Mouse (Mus musculus): Measurements from ENCODE around the gene Gsk3a. TPM values are rescaled to one million over a fixed set of nuclear protein-coding genes. Genes with fewer than 3 reads are reported as not detected.

Gsk3a gene
- total RNA-seq, 1 experiment, result 38.2 TPM

GRCm38 (mm10) chr7:25281166-25281733 lies 43.6 kb upstream of the Gsk3a start:
- in situ Hi-C loops (cut with MboI; ENCODE audit: low sequenced_read_pairs in 2 of 2, unreplicated experiment in 2 of 2), result no loop called here
- H3K9me3 ChIP-seq (ENCODE audit: control insufficient read depth, insufficient read depth, low read depth, low read length), result no peaks in the 10 kb centered on the region

DNA sequence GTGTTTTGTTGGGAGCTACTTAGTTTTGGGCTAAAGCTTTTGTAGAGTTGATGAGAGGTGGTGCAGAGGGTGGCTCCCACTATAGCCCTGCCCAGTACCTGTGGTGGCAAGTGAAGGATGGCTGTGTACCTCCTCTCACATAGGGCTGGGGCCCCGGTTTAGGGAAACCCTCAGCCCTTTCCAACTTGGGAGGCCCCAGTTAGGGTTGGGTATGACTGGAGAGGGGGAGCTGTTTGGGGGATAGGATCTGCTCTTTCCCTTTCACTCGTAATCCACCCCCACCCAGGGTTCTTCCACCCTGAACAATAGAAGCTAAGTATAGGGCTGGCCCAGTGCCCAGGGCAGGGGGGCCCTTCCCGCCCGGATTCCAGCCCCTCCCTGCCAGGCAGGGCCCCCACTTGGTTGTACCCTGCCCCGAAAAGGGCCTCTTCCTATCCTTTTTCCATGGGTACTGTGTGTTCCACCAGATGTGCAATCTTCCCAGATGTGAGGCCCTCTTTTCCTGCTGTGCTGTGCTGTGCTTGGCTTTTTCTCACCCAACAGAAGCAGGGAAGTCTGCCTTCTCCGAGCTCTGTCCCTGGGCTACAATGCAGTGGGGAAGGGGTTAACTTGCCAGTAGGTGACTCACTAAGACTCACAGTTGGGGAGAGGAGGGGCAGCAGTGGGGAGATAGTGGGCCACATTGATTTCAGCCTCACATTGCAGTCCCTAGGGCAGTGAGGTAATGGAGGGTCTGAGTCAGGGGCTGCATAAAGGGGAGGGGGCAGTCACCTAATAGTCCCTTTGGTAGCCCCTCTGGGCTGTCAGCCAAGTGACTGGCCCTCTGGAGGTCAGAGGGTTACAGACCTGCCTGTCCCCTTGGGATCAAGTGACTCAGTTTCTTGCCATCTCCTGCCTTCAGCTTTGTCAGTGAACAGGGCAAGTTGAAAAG lies 42.5 kb upstream of the Gsk3a start:
- Histone ChIP-seq H3K4me1 (ENCODE audit: control insufficient read depth in 2 of 2, insufficient read depth in 2 of 2, low read length in 2 of 2, poor library complexity in 1 of 2) (peaks cover 24 to 44% of the 10 kb centered on the region in 2 experiments), H3K9ac (ENCODE audit: insufficient read depth, low read depth, low read length, poor library complexity, severe bottlenecking) (peak overlapping the region; percentile 86), H3K36me3 (ENCODE audit: control insufficient read depth, insufficient read depth, low read length, poor library complexity, severe bottlenecking) (peaks cover 5% of the 10 kb centered on the region), H3K27ac (ENCODE audit: insufficient read depth, low read depth, low read length, poor library complexity, severe bottlenecking) (peak overlapping the region; percentile 41; the same call in 1 of the 2 replicates), H3K4me3 (ENCODE audit: insufficient read depth in 1 of 2, low read depth in 1 of 2, low read length in 2 of 2, poor library complexity in 1 of 2, severe bottlenecking in 1 of 2) (peak overlapping the region; percentile 84 to 85), H3K9me3 (ENCODE audit: control insufficient read depth, insufficient read depth, low read depth, low read length) (no peaks in the 10 kb centered on the region)
- TF ChIP-seq HCFC1 (IDR thresholded peaks at IDR 0.05; ENCODE audit: borderline replicate concordance, insufficient read depth, low read length) (no peak), MAFK (IDR thresholded peaks at IDR 0.05; ENCODE audit: insufficient read depth, low read depth, low read length) (no peak), ZNF384 (IDR thresholded peaks at IDR 0.05; ENCODE audit: low read depth, low read length) (no peak), CHD2 (IDR thresholded peaks at IDR 0.05; ENCODE audit: low read depth, low read length) (no peak), ZC3H11A (IDR thresholded peaks at IDR 0.05; ENCODE audit: borderline replicate concordance, low read depth, low read length) (no peak)
- in situ Hi-C loops (cut with MboI; ENCODE audit: low sequenced_read_pairs in 2 of 2, unreplicated experiment in 2 of 2), result no loop called here
- DNase-seq (ENCODE audit: low read depth, low spot score), result no peak

More at GRCm38 (mm10) chr7:25281166-25281733, 43.6 kb upstream of the Gsk3a start:
- Histone ChIP-seq H3K36me3 (ENCODE audit: control insufficient read depth, insufficient read depth, low read length, poor library complexity, severe bottlenecking) (peaks cover 15% of the 10 kb centered on the region), H3K9ac (ENCODE audit: insufficient read depth, low read depth, low read length, poor library complexity, severe bottlenecking) (peak overlapping the region; percentile 29; the same call in 1 of the 2 replicates), H3K4me1 (ENCODE audit: control insufficient read depth in 2 of 2, insufficient read depth in 2 of 2, low read length in 2 of 2, poor library complexity in 1 of 2) (peaks cover 18 to 36% of the 10 kb centered on the region in 2 experiments), H3K27ac (ENCODE audit: insufficient read depth, low read depth, low read length, poor library complexity, severe bottlenecking) (0 out of 2 replicates have a peak overlapping the region, but pooled peaks have one; percentile 12), H3K4me3 (ENCODE audit: insufficient read depth in 1 of 2, low read depth in 1 of 2, low read length in 2 of 2, poor library complexity in 1 of 2, severe bottlenecking in 1 of 2) (peak overlapping the region; percentile 47 to 71)
- TF ChIP-seq CHD2 (IDR thresholded peaks at IDR 0.05; ENCODE audit: low read depth, low read length) (no peak), ZC3H11A (IDR thresholded peaks at IDR 0.05; ENCODE audit: borderline replicate concordance, low read depth, low read length) (no peak), HCFC1 (IDR thresholded peaks at IDR 0.05; ENCODE audit: borderline replicate concordance, insufficient read depth, low read length) (no peak), MAFK (IDR thresholded peaks at IDR 0.05; ENCODE audit: insufficient read depth, low read depth, low read length) (no peak), ZNF384 (IDR thresholded peaks at IDR 0.05; ENCODE audit: low read depth, low read length) (no peak)
- no peak for DNase-seq (ENCODE audit: low read depth, low spot score)

- H3K4me3 ChIP-seq (ENCODE audit: insufficient read depth in 1 of 2, low read depth in 1 of 2, low read length in 2 of 2, poor library complexity in 1 of 2, severe bottlenecking in 1 of 2), result peak overlapping the region; percentile 84 to 85
- peak overlapping the region; percentile 86 for H3K9ac ChIP-seq (ENCODE audit: insufficient read depth, low read depth, low read length, poor library complexity, severe bottlenecking)
- H3K27ac ChIP-seq (ENCODE audit: insufficient read depth, low read depth, low read length, poor library complexity, severe bottlenecking), result peak overlapping the region; percentile 87
- in situ Hi-C loops (cut with MboI; ENCODE audit: low sequenced_read_pairs in 2 of 2, unreplicated experiment in 2 of 2), result no loop called here
- H3K9me3 ChIP-seq (ENCODE audit: control insufficient read depth, insufficient read depth, low read depth, low read length), result no peaks in the 10 kb centered on the region
- H3K36me3 ChIP-seq (ENCODE audit: control insufficient read depth, insufficient read depth, low read length, poor library complexity, severe bottlenecking), result no peaks in the 10 kb centered on the region; the same call in 1 of the 2 replicates
- peaks cover 24 to 49% of the 10 kb centered on the region in 2 experiments for H3K4me1 ChIP-seq (ENCODE audit: control insufficient read depth in 2 of 2, insufficient read depth in 2 of 2, low read length in 2 of 2, poor library complexity in 1 of 2)
- TF ChIP-seq MAFK (IDR thresholded peaks at IDR 0.05; ENCODE audit: insufficient read depth, low read depth, low read length), result no peak
- TF ChIP-seq CHD2 (IDR thresholded peaks at IDR 0.05; ENCODE audit: low read depth, low read length), result no peak
- TF ChIP-seq ZC3H11A (IDR thresholded peaks at IDR 0.05; ENCODE audit: borderline replicate concordance, low read depth, low read length), result no peak
- DNase-seq (ENCODE audit: low read depth, low spot score), result peak; percentile 78
These were observed 41.6 kb upstream of the Gsk3a start for GRCm38 (mm10) chr7:25279076-25279860.

DNA sequence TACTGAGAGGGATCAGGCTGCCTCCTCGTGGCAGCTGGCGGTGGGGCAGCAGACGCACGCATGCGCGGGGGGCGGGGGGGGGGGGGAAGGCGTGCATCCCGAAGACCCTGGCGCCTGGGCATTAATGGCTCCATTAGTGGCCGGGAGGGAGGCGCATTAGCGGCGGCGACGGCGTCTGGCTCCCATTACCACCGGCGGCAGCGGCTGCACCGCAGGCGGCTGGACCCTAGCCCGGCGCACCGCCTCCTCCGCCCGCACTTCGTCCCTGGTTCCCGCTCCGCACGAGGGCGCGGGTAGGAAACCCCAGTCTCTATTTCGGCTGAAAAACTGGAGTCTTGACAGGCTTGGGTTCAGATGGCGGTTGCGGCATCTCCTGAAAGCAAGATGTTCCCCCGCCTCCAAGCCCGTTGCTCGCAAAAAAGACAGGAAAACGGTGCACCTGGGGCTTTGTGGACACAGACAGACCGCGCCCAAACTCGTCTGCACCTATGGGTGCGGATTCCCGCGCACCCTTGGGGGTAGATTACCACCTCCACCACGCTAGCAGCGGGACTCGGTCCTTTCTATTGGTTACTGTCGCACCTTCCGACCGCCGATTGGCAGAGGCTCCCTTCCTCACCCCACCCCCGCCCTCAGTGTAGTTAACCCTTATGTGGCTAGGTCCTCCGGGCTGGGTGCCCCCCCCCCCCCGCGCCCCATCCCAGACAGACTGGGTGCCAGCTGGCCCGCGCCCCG lies 40.9 kb upstream of the Gsk3a start:
- peak overlapping the region; percentile 87 for H3K27ac ChIP-seq (ENCODE audit: insufficient read depth, low read depth, low read length, poor library complexity, severe bottlenecking)
- peak overlapping the region; percentile 84 to 85 for H3K4me3 ChIP-seq (ENCODE audit: insufficient read depth in 1 of 2, low read depth in 1 of 2, low read length in 2 of 2, poor library complexity in 1 of 2, severe bottlenecking in 1 of 2)
- no peak for TF ChIP-seq CHD2 (IDR thresholded peaks at IDR 0.05; ENCODE audit: low read depth, low read length)
- no peak for TF ChIP-seq MAFK (IDR thresholded peaks at IDR 0.05; ENCODE audit: insufficient read depth, low read depth, low read length)
- no peak for TF ChIP-seq HCFC1 (IDR thresholded peaks at IDR 0.05; ENCODE audit: borderline replicate concordance, insufficient read depth, low read length)
- no peak; the same call in 1 of the 2 replicates for TF ChIP-seq ZC3H11A (IDR thresholded peaks at IDR 0.05; ENCODE audit: borderline replicate concordance, low read depth, low read length)
- no peak for TF ChIP-seq ZNF384 (IDR thresholded peaks at IDR 0.05; ENCODE audit: low read depth, low read length)
- H3K36me3 ChIP-seq (ENCODE audit: control insufficient read depth, insufficient read depth, low read length, poor library complexity, severe bottlenecking), result no peaks in the 10 kb centered on the region
- peaks cover 23 to 42% of the 10 kb centered on the region in 2 experiments for H3K4me1 ChIP-seq (ENCODE audit: control insufficient read depth in 2 of 2, insufficient read depth in 2 of 2, low read length in 2 of 2, poor library complexity in 1 of 2)
- H3K9ac ChIP-seq (ENCODE audit: insufficient read depth, low read depth, low read length, poor library complexity, severe bottlenecking), result peak overlapping the region; percentile 90
- no peaks in the 10 kb centered on the region for H3K9me3 ChIP-seq (ENCODE audit: control insufficient read depth, insufficient read depth, low read depth, low read length)
- in situ Hi-C loops (cut with MboI; ENCODE audit: low sequenced_read_pairs in 2 of 2, unreplicated experiment in 2 of 2), result no loop called here
- no peak for DNase-seq (ENCODE audit: low read depth, low spot score)

Measured in ES-E14 (cell line).